Mouse (Mus musculus) spleen, postnatal 14 days (tissue): ENCODE data around the gene Slc2a4.

Experiments used
- DNase-seq, 2 experiments: peaks; one replicate each; pipeline ENCODE4 v3.0.0; 2021 to 2022; ENCODE audit warnings: low spot score in 2 of 2

Gene Slc2a4

DNA sequence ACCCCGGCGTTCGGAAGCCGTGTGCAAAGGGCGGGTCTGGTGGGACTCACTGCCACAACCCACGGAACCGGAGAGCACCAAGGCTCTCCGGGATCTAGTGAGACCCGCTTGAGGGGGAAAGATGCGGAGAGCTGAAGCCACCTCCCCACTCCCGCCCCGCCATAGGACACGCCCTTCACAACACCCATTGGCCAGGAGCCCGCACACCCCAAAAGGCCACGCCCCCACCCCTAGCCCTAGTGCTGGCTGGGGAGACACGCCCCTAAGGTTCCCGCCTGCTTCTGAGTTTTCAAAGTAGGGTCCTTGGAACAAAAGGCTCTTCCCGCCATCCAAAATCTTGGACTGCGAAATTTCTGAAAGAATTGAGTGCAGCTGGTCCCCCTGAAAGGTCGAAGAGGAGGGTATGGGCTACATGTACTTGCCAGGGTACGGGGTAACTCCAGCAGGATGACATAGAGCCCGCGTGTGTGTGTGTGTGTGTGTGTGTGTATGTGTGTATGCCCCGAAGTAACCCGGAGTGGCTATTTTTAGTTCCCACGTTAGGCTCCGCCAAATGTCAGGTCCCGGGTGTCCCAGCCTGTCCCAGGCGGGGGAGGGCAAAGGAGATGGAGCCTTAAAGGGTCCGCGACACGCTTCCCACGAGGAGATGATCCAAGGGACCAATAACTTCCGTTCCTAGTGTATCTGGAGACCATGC, at the start of gene Slc2a4:
Gene Slc2a4, minus strand, starts transcription at position 123 of the 697 bp plus-strand sequence.
- peak; percentile 92 to 94 for DNase-seq

DNA sequence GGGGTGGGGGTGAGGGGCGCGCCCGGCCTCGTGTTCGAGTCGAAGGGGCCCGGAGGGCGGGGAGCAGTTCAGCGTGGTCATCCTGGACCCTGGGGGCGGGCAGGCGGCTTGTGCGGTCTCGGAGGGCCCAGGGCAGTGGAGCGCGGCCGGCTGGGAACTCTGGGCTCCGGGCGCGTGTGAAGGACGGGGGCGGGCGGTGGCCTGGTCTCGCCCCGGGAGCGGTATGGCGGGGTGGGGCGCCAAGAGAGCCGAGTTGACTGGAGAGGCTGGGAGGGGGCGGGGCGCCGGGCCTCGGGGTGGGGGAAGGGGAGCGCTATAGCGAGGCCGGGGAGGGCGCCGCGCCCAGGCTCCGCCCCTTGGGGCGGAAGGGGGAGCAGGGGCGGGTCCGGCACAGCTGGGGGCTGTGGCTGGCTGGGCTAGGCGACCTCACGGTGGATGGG, 49.1 kb upstream of the Slc2a4 start:
- peak; percentile 80 to 84 for DNase-seq

DNA sequence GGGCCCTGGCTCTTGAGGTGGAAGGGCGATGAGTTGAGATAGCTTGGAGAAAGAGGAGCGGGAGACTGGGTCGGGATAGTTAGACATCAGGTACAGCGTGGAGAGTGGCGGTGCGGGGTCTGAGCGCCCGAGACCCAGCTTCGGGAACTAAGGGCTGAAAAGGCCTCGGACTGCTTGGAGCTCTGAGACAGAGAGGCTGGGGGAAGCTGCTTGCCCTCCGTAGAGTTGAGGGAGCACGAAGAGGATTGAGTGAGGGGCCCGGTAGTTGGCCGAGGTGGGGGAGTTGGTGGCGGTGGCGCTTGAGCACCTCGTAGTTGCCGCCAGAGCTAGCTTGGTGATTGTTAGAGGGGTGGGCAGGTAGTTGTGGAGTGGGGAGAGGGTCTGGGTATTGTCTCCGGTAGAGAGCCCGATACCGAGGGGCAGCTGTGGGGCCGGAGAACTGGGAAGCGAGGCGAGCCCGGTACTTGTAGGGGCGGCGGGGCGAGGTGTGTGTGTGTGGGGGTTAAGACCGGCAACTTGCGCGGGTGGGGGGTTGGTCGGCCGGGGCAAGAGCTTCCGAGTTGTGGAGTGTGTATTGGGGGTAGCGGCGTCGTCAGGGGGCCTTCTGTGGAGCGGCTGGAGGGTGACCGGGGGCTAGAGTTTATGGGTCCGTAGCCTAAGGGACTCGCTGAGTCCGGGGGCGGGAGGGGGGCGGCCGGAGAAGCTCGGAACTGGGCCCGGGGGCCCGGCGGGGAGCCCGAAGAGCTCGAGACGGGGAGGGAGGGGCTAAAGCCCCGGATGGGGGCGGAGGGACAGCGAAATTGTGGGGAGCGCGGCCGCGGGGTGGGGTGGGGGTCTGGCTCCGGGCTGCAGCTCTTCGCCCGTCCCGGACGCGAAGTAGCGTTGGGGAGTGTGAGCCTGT, 48.4 kb upstream of the Slc2a4 start:
- peak in 1 of 2 experiments; percentile 51 for DNase-seq

DNA sequence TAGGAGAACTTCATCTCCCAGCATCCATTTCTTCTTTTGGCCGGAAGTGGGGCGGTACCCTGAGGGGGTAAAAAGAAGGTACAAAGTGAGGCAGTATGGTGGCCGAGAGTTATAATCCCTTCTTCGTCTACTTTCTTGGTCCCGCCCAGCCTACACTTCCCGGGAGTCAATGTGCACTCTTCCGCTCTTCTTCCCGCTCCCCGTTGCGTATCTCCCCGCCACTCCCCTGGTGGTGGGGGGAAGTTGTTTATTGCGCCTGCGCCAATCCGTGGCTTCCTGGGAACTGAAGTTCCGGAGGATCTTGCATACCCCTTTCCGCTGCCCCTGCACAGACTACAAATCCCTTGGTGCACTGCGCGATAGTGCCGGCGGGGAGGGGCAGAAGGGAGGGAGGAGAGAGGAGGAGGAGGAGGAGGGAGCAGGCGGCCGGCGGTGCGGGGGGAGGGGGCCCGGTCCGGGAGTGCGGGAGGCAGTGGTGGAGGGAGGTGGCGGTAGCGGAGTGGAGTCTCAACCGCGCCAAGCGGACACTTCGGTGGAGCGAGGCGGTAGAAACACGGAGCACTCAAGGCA, 47.5 kb upstream of the Slc2a4 start, which contains the start of gene Phf23:
Gene Phf23, plus strand, starts transcription at position 387 of the 570 bp plus-strand sequence.
- peak; percentile 92 to 93 for DNase-seq

DNA sequence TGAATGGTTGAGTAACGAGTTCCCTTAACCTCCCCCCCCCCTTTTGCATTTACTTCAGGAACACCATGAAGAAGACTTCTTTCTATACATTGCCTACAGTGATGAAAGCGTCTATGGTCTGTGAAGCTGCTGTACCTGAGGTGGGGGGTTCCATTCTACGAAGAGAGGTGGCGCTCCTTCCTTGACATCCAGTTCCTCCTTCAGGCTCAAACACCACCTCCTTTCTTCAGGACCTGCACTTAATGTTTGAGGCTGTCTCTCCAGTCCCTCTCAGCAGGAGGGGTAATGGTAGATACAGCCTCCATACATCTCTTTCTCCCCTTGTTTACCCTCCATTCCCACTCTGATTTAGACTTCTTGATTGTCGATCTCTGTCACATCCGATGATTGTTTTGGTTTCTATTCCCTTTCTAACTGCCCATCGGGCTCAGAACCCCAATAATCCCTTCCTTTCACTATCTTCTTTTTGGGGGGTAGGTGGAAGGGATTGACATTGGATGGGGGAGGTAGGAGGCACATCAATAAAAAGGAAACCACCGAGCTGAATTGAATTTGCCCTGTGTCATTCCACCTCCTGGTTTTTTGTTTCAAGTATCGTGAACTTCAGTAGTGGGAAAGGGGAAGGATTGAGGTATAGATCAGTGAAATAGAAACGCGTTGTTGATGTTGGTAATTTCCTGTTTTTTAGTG, 46.6 kb upstream of the Slc2a4 start:
- DNase-seq: no peak

DNA sequence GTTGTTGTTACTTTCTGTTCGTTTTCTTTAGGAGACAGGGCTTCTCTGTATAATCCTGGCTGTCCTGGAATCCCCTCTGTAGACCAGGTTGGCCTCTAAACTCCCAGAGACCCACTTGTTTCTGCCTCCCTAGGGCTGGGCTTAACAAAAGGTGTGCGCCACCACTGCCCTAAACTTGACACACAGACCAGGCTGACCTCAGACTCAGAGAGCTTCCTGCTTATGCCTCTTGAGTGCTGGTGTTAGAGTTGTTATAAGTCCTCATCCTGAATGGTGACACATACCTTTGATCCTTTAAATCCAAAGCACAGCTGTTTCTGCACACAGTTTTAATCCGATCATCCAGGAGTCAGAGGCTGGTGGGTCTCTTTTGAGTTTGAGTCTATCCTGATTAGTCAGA, 44.9 kb upstream of the Slc2a4 start:
- DNase-seq: no peak

DNA sequence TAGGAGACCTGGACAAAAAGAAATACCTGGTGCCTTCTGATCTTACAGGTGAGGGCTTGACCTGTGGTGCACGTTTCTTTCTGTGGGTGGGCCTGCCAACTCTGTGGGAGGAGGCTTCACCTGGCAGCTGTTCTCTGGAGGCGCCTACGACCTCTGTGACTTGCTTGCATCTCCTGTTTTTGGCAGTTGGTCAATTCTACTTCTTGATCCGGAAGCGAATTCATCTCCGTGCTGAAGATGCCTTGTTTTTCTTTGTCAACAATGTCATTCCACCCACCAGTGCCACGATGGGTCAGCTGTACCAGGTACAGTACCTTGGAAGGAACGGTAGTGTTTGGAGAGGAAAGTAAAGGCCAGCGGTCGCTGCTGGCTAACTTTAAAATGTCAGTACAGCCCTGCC, 44.4 kb upstream of the Slc2a4 start:
- DNase-seq: no peak

DNA sequence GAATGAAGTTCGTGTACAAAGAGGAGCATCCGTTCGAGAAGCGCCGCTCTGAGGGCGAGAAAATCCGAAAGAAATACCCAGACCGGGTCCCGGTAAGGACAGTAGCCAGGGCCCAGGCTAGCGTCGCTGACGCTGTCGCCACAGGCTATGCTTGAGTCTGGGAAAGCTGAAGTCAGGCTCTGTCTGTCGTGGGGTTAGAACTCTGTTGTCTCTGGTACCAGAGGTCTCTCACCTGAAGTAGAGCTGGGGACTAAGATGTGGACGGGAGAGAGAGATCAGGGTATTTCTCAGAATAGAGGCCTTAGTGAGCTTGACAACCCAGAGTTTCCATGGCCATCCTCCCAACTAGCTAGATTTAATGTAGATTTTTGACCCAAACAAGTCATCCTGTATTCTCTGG, 43.7 kb upstream of the Slc2a4 start:
- DNase-seq: no peak

DNA sequence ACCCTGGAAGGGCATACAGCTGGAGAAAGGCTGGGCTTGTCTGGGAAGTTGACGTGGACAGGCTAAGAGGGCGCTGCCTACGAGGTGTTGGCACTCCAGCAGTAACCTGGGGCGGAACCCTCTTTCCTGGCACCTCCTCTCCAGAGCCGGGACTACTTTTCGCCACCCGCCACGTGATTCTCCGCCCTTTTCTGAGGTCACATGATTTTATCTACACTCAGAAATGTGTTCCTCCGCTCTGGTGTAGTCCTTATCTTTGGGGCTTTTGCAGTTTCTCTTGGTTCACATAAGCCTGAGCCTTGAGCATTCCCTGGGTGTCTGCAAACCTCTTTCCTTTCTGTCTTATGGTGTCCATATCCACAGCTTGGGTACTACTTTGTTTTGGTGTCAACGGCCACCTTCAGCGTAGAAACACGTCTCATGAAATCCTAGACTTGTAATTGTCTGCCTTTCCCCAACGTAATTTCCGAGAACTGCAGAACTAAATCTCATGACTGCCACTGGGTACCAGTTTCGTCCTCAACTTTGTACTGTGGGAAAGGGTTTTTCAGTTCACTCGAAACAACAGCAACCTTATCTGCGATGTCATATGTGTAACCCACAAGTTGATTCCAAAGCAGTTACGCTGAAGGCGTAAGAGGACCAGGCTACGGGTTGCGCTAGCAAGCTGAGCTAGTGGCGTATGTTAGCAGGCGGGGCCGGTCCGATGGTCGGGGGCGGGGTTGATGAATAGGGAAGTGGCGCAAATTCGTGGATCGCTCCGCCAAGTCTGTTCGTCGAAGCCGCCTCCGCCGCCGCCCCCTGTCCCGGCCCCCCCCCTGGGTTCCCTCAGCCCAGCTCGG, 43.1 kb upstream of the Slc2a4 start, which contains the start of gene Gabarap:
Gene Gabarap, plus strand, starts transcription at position 294 of the 842 bp plus-strand sequence.
- DNase-seq: peak; percentile 92 to 94

DNA sequence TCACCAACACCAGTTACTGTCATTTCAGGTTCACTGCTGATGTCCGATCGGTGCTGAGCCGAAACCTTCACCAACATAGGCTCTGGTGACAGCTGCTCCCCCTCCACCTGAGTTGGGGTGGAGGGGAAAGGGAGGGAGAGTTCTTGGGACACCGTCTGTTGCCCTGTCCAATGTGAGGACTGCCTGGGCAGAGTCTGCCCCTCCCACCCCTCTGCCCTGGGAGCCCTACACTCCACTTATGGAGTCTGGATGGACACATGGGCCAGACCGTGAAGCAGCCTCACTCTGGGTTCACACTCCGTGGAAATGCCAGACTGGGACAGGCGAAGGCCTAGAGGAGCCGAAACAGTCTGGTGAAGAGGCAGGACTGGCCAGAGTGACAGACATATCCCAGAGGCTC, 42.0 kb upstream of the Slc2a4 start:
- no peak for DNase-seq

DNA sequence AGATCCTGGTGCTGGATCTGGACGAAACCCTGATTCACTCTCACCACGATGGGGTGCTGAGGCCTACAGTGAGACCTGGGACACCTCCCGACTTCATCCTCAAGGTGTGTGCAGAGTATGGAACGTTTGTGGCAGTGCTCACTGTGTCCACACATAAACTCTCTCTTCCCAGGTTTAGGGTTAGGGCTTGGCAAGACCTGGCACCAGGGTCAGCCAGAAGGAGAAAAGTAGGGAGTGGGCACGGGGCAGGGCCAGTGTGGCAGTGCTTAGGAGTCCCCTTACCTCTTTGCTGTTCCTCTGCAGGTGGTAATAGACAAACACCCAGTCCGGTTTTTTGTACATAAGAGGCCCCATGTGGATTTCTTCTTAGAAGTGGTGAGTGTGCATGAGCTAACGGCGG, 36.4 kb upstream of the Slc2a4 start:
- DNase-seq: no peak

DNA sequence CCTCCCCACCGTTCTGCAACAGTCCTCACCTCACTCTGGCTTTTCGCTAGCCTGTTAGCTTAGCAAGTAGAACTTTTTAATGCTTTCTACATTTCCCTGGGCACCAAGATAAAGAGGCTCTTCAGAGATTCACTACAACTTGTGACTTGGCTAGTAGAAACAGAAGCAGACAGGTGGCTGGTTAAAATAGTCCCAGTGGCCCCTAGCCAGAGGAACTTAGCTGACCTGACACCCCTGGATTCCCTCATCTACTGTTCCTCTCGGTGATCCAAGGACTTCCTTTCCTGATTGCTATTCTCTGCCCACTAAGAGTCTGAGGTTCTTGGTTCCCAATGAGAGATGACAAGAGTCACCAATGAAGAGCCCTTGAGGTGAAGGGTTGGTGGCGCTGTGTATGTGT, 35.4 kb upstream of the Slc2a4 start:
- DNase-seq: no peak

DNA sequence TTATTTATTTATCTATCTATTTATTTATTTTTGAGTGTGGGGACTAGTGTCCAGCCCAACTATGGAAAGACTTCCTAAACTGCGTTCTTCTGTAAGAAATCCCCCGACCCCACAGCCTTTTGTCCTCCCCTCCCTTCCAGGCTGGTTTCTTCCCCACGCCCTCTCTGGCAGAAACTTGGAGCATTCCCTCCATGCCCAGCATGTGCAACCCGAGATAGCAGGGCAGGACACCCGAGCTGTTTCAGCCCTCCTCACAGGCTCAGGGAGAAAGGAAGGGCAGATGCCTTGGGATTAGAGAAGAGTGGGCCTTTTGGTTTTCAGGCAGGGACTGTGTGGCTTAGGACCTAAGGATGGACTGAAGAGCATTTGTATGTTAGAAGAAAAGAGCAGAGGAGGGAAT, 34.9 kb upstream of the Slc2a4 start:
- no peak for DNase-seq

DNA sequence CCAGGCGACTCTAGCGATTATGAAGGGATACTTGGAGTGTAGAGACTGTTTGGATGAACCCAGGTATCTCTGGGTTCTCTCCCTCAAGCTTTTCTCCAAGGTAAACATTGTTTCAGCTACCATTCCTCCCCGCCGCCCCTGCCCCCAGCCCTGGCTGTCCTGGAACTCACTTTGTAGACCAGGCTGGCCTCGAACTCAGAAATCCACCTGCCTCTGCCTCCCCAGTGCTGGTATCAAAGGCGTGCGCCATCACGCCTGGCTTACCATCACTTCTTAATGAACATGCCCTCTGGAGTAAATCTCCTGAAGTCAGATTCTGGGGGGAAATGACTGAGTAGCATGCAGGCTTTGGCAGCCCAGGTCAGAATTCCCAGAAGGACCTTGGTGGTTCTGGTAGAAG, 34.2 kb upstream of the Slc2a4 start, which contains the start of gene Elp5:
Gene Elp5, minus strand, starts transcription at position 293 of the 400 bp plus-strand sequence.
- no peak for DNase-seq

DNA sequence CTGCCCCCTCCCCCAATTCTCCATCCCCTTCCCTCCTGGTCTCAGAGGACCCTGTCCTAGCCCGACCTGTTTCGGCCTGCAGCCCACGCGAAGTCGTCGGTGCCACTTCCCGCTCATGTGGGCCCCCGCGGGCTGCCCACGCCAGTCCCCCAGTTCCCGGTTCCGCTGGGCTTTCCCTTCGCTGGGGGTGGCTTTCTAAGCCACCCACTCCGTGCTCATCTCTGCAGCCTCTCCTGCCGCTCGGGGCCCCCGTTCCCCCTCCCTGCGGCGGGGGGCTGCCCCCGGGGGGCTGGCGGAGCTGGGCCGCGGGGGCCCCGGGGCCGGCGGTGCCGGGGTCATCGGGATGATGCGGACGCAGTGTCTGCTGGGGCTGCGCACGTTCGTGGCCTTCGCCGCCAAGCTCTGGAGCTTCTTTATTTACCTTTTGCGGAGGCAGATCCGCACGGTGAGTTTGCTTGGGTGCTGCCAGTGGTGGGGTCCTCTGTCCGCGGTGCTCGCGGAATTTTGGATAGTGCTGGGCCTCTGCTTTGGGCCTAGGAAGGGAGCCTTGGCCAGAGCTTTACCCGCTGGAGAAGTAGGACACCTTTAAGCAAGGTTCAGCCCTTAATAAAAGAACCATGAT, 33.3 kb upstream of the Slc2a4 start, which contains the start of gene Ctdnep1:
Gene Ctdnep1, plus strand, starts transcription at position 16 of the 622 bp plus-strand sequence.
- DNase-seq: peak in 1 of 2 experiments; percentile 40

DNA sequence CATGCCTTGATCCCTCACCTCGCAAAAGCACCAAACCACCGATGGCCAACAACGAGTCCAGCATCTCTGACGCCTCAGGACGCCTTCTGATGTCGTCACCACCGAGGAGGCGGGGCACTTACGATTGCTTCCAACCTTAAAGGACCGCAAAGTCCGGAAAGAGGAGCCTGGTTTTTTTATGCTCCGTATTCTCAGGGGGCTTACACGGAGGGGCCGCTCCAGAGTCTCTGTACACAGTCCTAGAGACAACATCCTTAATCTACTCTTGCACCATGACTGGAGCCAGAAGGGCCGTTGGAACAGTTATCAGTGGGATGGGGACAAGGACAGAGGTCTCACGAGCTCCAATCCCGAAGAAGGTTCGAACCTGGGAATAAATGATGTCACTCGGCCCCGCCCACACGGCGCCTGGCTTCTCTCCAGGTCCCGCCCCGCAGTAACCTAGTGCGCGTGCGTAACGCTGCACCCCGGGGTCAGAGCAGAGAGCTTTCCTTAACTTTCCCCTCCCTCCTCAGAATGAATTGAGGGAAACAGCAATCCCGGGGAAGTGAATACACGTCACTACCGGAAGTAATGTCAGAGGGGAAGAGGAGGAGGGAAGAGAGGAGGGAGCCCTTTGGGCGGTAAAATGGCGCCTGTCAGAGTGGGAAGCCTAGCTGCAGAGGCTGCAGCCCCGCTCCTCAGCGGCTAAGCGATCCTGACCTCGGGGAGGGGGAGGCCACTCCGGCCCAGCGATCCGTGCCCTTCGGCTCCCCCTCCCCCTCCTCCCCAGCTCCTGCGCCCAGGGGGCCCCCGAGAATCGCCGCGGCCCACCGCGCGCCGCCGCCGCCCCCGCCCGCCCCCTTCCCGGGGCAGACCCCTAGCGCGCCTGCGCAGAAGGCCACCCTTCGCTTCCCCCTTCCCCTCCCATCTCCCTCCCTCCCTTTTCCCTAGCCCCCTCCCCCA, 32.5 kb upstream of the Slc2a4 start:
- DNase-seq: peak; percentile 89 to 93

DNA sequence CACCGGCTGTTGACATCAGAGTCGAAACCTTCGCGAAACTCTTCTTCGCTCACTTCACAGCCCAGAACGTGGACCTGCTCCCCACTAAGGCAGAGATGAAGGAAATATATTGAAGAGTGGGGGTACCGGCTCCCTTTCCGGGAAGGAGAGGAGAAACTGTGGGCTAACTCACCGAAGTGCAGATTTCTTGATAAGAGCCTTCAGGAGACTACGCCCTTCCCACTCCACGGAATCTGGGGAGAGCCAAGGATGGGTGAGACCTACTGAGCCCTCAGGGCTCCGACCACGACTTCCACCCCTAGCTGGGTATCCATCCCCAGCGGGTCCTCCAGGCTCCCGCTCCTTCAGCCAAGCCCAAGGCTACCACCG, 31.8 kb upstream of the Slc2a4 start:
- DNase-seq: no peak

DNA sequence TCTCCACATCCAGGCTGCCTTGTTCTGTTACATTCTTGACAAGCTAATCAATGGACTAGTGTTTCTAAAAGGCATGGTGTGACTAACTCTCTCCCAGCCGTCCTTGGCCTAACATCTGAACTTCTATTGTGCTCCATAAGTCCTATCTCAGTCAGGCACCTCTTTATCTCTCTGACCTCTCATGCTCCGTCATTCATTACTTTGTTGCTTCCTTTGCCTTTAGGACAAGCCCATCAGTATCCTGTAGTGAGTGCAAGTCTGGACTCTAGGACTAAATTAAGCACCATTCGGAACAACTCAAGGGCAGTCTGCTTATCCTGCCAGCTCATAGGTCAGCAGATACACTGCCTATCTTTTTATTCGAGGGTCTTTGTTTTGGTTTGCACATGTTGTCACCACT, 28.3 kb upstream of the Slc2a4 start:
- no peak for DNase-seq

DNA sequence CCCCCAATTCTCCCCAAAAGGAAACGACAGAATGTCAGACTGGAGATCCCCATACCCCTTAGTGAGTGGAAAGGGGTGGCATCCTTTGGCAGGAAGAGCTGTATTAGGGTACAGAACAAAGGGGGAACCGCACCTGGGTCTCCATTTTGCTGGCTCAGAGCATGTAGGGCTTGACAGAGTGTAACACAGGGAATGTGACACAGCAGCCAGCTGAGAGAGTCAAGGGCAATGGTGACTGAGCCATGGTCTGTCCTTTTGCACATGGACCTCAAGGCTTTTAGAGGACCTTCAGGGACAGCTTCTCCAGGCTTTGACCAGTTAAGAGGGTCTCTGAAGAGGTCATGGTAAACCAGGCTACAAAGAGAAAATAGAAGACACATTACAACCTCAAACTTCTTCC, 26.9 kb upstream of the Slc2a4 start:
- DNase-seq: no peak
